Mouse (Mus musculus) brain, embryonic 14.5 days (tissue): ENCODE results near the gene Aldh2.

Source experiments
- CTCF ChIP-seq: fragments of 200-500 bp; IDR thresholded peaks from 2 replicates; pipeline ENCODE4 v1.5.1; 2012; ENCODE audit warnings: inconsistent platforms, mild to moderate bottlenecking, moderate library complexity, borderline replicate concordance; ENCODE audit not compliant: insufficient read depth, insufficient read length; ENCODE audit errors: extremely low read depth
- POLR2A ChIP-seq: fragments of 200-500 bp; IDR thresholded peaks from 2 replicates; pipeline ENCODE4 v1.6.1; 2012; ENCODE audit warnings: mild to moderate bottlenecking, inconsistent platforms, borderline replicate concordance; ENCODE audit not compliant: poor library complexity, insufficient read depth, insufficient read length, severe bottlenecking; ENCODE audit errors: extremely low read depth

- no peak for TF ChIP-seq POLR2A
- no peak for TF ChIP-seq CTCF
Measured at GRCm38 (mm10) chr5:121592816-121593407, 712 bp downstream of the Aldh2 start.
